Mouse (Mus musculus) stomach, postnatal 0 days (tissue): ENCODE data around the gene Mast4.

Source experiments
- CTCF ChIP-seq: IDR thresholded peaks from 2 replicates; pipeline ENCODE4 v1.5.1; 2016; ENCODE audit warnings: antibody characterized with exemption, low read depth, mild to moderate bottlenecking, moderate library complexity
- EP300 ChIP-seq: optimal IDR thresholded peaks from 2 replicates; pipeline ENCODE3; 2016; ENCODE audit warnings: antibody characterized with exemption

DNA sequence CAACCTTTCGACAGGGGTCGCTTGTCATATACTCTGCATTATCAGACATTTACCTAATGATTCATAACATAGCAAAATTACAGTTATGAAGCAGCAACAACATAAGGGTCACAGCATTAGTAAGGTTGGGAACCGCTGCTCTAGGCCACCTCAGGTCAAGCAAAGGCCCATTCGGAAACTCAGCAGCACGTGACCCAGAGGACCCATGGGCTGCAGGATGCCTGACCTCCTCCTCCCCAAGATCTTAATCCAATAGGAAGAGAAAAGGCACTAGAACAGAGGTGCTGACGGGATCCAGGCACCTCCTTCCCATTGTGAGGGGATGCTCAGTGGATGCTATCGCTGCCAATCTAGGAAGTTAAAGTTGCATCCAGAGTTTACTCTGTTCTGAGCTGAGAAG is 432.2 kb downstream of the Mast4 start:
- no peak for TF ChIP-seq CTCF
- TF ChIP-seq EP300, result no peak
